Mouse (Mus musculus) hindbrain, embryonic 11.5 days (tissue): ENCODE measurements at regions not wholly inside any gene's neighbourhood (a gene's known extent, or its start where the extent isn't known, plus 50 kb on each side); places are given as distances from the start of the nearest gene placed in this dataset.

Experiments used
- ATAC-seq: fragments of 200-750 bp; cut with Nextera tagmentation; 2 replicates; pipeline ENCODE4 v1.8.0; 2017; ENCODE audit warnings: mild to moderate bottlenecking, moderate TSS enrichment, moderate library complexity; ENCODE audit not compliant: low FRiP score
- DNase-seq: peaks from one replicate; pipeline ENCODE4 v3.0.0-alpha.2; 2015; ENCODE audit warnings: low spot score
- H3K27ac ChIP-seq: fragments of 300-500 bp; sonication (generic); 2 replicates; pipeline ENCODE4 v1.5.1; 2014; ENCODE audit warnings: mild to moderate bottlenecking, low read depth, low read length
- H3K27me3 ChIP-seq: fragments of 300-500 bp; sonication (generic); 2 replicates; pipeline ENCODE4 v1.6.1; 2014; ENCODE audit warnings: mild to moderate bottlenecking, low read length, moderate library complexity, mixed read lengths; ENCODE audit not compliant: control insufficient read depth, insufficient read depth
- H3K36me3 ChIP-seq: fragments of 300-500 bp; sonication (generic); 2 replicates; pipeline ENCODE4 v1.6.1; 2014; ENCODE audit warnings: mild to moderate bottlenecking, low read length, moderate library complexity, mixed read lengths; ENCODE audit not compliant: control insufficient read depth, insufficient read depth
- H3K4me1 ChIP-seq: fragments of 300-500 bp; sonication (generic); replicated peaks from 2 replicates; pipeline ENCODE4 v1.6.1; 2014; ENCODE audit warnings: low read length, mixed read lengths; ENCODE audit not compliant: control insufficient read depth, insufficient read depth
- H3K4me2 ChIP-seq: fragments of 300-500 bp; sonication (generic); replicated peaks from 2 replicates; pipeline ENCODE4 v1.6.1; 2014; ENCODE audit warnings: mild to moderate bottlenecking, low read depth, low read length
- H3K4me3 ChIP-seq: fragments of 300-500 bp; sonication (generic); 2 replicates; pipeline ENCODE4 v1.5.1; 2014; ENCODE audit warnings: low read depth, low read length
- H3K9ac ChIP-seq: fragments of 300-500 bp; sonication (generic); 2 replicates; pipeline ENCODE4 v1.6.1; 2014; ENCODE audit warnings: low read depth, low read length
- H3K9me3 ChIP-seq: fragments of 300-500 bp; sonication (generic); 2 replicates; pipeline ENCODE4 v1.6.1; 2016; ENCODE audit warnings: low read length; ENCODE audit not compliant: control insufficient read depth
- WGBS: fragments of 180-500 bp; shearing (Covaris S2); extraction: QIAGEN DNeasy Blood & Tissue Kit; methylation state at CpG from one replicate; pipeline ENCODE4 v1.1.7; 2014; 5-methylcytosine and 5-hydroxymethylcytosine counted together

DNA sequence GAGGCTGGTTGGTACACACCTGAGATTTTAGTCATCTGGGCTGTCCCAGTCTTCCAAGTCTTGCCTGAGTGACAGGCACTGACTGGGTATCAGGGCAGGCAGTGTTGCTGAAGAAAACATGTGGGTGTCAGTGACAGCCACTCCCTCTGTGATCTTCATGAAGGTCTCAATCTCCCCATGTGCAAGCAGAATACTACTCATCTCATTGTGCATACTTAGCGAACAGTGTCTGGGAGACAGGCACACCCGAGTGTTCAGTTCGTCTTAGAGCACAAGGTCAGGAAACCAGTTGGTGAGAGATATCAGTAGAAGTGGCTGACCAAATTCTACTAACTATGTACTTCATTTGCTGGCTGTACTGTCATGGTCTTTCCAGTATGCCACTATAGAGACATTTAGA lies 315.9 kb downstream of the Tbc1d1 start:
- H3K4me2 ChIP-seq: no peak overlapping the region
- H3K27ac ChIP-seq: no peak overlapping the region
- ATAC-seq (no peak), DNase-seq (no peak)
- no peak overlapping the region for H3K9ac ChIP-seq
- no peaks in the 10 kb centered on the region for H3K27me3 ChIP-seq
- H3K4me3 ChIP-seq: no peak overlapping the region
- H3K4me1 ChIP-seq: 0 out of 2 replicates have a peak, but pooled peaks cover 2% of the 10 kb centered on the region
- 76% methylated on average over 3 of the region's 3 CpGs for whole genome bisulfite sequencing
- H3K36me3 ChIP-seq: no peaks in the 10 kb centered on the region
- H3K9me3 ChIP-seq: no peaks in the 10 kb centered on the region

DNA sequence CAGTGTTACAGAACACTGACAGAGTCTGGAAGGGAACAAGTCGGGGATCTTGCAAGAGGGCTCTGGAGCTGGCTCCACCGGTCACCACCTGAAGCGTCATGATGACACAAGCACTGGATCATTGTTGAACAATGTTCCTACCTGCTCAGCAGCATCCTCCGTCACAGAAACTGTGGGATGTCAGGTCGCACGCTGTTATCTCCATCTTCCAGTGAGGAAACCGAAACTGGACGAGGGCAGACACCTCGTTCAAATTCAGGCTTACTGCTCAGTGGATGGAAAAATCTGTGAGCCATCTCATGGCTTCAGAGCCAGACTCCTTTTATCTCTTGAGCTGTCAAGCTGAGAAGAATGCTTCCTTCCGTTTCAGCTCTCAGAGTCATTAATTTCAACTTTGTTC lies 316.3 kb downstream of the Tbc1d1 start:
- H3K36me3 ChIP-seq: no peaks in the 10 kb centered on the region
- DNase-seq (no peak), ATAC-seq (no peak)
- H3K4me2 ChIP-seq: no peak overlapping the region
- H3K4me3 ChIP-seq: no peak overlapping the region
- 0 out of 2 replicates have a peak, but pooled peaks cover 2% of the 10 kb centered on the region for H3K4me1 ChIP-seq
- no peak overlapping the region for H3K9ac ChIP-seq
- no peaks in the 10 kb centered on the region for H3K9me3 ChIP-seq
- WGBS: 85% methylated on average over 10 of the region's 10 CpGs
- H3K27ac ChIP-seq: no peak overlapping the region
- H3K27me3 ChIP-seq: no peaks in the 10 kb centered on the region

DNA sequence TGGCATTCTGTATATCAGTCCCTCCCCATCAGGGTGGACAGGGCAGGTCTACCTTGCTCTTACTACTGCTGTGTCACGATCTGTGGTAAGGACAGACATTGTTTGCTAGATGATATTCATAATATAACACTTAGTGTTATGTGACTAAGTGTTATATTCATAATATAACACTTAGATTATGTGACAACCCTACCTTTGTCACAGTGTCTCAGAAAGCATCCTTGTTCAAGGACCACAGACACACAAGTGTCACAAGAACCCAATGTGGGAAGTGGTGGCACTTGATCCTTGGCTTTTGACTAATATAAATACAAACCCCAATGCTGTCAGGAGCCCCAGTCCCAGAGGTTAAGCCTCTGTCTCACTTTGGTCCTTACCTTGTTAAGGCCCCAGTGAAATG lies 318.8 kb downstream of the Tbc1d1 start:
- no peak for ATAC-seq
- no peak overlapping the region for H3K4me2 ChIP-seq
- H3K9ac ChIP-seq: no peak overlapping the region
- no peak for DNase-seq
- no peaks in the 10 kb centered on the region for H3K27me3 ChIP-seq
- WGBS: 75% methylated on average over 1 of the region's 1 CpGs
- no peaks in the 10 kb centered on the region for H3K36me3 ChIP-seq
- H3K4me3 ChIP-seq: no peak overlapping the region
- H3K27ac ChIP-seq: no peak overlapping the region
- H3K4me1 ChIP-seq: 0 out of 2 replicates have a peak, but pooled peaks cover 2% of the 10 kb centered on the region
- no peaks in the 10 kb centered on the region for H3K9me3 ChIP-seq

DNA sequence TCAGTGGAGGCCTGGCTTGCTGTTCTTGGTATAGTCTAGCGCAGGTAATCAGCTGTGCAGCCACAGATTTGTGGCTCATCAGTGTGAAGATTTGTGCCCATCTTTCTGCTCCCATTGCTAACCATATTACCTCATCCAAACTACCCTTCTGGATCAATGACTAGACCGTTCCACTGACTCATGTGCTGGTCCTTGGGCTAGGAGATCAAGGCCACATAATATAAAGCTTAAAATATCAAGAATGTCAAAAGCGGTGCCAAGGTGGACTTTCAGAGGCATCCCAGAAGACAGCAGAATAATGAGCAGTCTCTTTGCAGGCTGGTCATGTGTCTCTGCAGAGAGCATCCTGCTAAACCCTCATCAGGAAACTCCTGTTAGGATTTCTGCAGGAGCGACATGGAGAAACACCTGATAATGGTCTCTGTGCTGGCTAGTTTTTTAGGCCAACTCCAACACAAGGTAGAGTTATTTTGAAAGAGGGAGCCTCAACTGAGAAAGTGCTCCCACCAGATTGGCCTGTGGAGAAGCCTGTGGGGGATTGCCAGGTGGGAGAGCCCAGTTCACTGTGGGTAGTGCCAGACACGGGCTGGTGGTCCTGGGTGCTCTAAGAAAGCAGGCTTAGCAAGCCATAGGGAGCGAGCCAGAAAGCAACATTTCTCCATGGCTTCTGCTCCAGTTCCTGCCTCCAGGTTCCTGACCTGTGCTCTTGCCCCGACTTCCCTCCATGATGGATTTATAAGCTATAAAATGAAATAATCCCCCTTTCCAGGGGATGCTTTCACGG lies 319.8 kb downstream of the Tbc1d1 start:
- WGBS: 63% methylated on average over 8 of the region's 8 CpGs
- ATAC-seq (0 out of 2 replicates have a peak, but pooled peaks have one; percentile 43), DNase-seq (no peak)
- Histone ChIP-seq H3K27me3 (no peaks in the 10 kb centered on the region), H3K36me3 (no peaks in the 10 kb centered on the region), H3K27ac (no peak overlapping the region), H3K4me3 (no peak overlapping the region), H3K9ac (no peak overlapping the region), H3K4me2 (no peak overlapping the region), H3K4me1 (0 out of 2 replicates have a peak, but pooled peaks cover 2% of the 10 kb centered on the region), H3K9me3 (no peaks in the 10 kb centered on the region)

DNA sequence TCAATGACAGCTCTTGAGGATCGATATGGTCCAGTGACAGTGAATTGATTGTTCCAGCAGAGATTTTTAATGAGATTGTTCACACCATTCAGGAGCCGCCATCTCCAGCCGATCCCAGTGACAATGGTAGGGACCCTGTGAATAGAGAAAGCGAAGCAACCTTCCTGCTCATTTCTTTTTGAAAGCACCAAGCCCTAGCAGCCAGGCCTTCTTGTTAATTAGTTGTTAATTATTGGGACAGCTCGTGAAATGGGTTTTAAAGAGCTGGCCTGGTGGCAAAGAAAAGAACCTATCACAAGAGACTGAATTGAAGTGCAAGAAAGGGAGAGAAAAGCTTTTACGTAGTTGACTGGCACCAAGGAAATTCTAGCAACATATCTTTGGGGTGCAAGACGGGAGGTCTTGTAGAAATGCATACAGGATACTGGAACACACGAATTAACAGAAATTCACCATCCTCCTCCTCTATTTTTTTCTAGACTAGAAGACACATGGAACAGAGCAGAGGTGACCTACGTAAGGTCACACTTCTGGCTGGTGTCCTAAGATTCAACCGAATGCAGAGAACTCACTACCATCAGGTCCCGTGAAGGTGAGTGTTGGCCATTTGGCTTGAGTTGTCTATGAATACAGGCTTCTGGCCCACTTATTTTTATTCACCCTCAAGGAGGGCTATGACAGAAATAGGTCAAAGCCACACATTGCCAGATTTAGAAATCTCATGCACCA lies 320.7 kb downstream of the Tbc1d1 start:
- no peaks in the 10 kb centered on the region for H3K36me3 ChIP-seq
- H3K9ac ChIP-seq: no peak overlapping the region
- no peak overlapping the region for H3K4me3 ChIP-seq
- no peak overlapping the region for H3K27ac ChIP-seq
- H3K9me3 ChIP-seq: no peaks in the 10 kb centered on the region
- WGBS: 37% methylated on average over 11 of the region's 11 CpGs
- ATAC-seq (peak; percentile 78), DNase-seq (peak; percentile 35)
- 0 out of 2 replicates have a peak, but pooled peaks cover 2% of the 10 kb centered on the region for H3K4me1 ChIP-seq
- no peaks in the 10 kb centered on the region for H3K27me3 ChIP-seq
- no peak overlapping the region for H3K4me2 ChIP-seq

DNA sequence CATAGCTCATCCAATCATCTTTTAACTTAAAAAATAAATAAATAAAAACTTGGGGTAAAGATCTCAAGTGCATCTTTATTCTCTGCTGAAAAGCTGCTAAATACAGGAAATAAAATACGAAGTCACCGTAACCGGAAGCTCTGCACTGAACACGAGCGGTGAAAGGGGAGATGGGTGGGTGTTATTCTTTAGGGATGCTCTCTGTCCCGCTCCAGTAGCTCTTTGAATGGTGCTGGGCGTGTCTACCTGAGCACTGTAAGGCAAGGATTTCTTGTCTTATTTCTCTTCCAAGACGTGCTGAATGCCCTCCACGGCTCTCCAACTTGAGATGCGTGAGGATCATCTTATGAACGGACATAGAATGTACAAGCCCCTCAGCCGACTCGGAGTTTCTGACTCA lies 322.0 kb downstream of the Tbc1d1 start:
- Histone ChIP-seq H3K9me3 (no peaks in the 10 kb centered on the region), H3K9ac (no peak overlapping the region), H3K4me2 (no peak overlapping the region), H3K4me1 (0 out of 2 replicates have a peak, but pooled peaks cover 2% of the 10 kb centered on the region), H3K27ac (no peak overlapping the region), H3K36me3 (no peaks in the 10 kb centered on the region), H3K27me3 (no peaks in the 10 kb centered on the region), H3K4me3 (no peak overlapping the region)
- DNase-seq (no peak), ATAC-seq (no peak)
- whole genome bisulfite sequencing: 84% methylated on average over 13 of the region's 13 CpGs

DNA sequence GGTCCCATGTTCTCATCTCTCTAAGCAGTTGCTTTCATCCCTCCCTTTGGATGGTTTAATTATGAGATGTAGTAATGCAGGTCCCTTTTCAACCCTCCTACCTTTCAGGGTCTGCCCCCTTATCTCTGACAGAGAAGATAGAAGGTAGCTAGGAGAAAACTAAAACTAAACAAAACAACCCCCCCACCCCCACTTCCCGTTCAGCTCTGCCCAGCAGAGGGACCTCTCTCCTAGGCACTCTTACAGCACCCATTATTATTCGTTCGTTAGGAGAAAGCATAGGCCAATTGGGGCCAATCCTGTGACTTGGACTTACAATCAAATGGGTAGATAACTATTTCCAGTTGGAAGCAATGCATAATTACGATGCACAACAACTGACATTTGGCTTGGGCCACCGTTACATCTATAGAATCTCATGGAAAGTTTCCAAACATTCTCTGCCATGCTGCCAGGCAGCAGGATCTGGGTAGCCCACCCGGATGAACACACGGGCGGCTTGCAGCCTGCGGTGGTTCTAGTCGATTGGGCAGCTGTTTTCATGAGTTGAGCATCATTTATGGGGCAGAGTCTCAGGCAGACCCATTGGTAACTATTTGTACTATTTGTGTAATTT lies 322.6 kb downstream of the Tbc1d1 start:
- no peak overlapping the region for H3K4me3 ChIP-seq
- H3K4me2 ChIP-seq: no peak overlapping the region
- no peak overlapping the region for H3K27ac ChIP-seq
- DNase-seq: no peak
- WGBS: 86% methylated on average over 10 of the region's 10 CpGs
- H3K9me3 ChIP-seq: no peaks in the 10 kb centered on the region
- no peak for ATAC-seq
- H3K27me3 ChIP-seq: no peaks in the 10 kb centered on the region
- H3K9ac ChIP-seq: no peak overlapping the region
- no peaks in the 10 kb centered on the region for H3K36me3 ChIP-seq
- H3K4me1 ChIP-seq: 0 out of 2 replicates have a peak, but pooled peaks cover 2% of the 10 kb centered on the region

DNA sequence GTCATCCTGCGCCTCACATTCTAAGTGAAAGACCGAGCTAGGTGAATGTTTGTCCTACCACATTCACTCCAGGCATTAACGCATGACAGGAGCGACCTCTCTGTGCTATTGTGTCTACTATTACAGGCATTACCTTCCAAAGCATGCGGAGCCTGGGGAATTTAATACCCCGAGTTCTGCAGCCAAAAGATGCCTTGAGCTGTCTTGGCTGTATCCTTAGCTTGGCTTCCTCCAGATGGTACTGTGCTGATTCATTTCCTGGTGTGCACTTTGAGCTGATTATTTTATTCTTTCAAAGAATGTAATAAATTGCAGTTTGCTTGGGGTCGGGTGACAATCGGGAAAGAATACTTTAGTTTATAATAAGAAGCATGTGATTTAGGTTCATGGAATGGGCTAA lies 323.2 kb downstream of the Tbc1d1 start:
- DNase-seq: no peak
- H3K27ac ChIP-seq: no peak overlapping the region

More for the DNA sequence above, 323.2 kb downstream of the Tbc1d1 start:
- 69% methylated on average over 8 of the region's 8 CpGs for WGBS
- H3K36me3 ChIP-seq: no peaks in the 10 kb centered on the region
- H3K9me3 ChIP-seq: no peaks in the 10 kb centered on the region
- H3K9ac ChIP-seq: no peak overlapping the region
- no peak overlapping the region for H3K4me3 ChIP-seq
- no peak overlapping the region for H3K4me2 ChIP-seq
- H3K4me1 ChIP-seq: 0 out of 2 replicates have a peak, but pooled peaks cover 2% of the 10 kb centered on the region
- no peak for ATAC-seq
- no peaks in the 10 kb centered on the region for H3K27me3 ChIP-seq
